Mouse (Mus musculus): Measurements from ENCODE around the gene Znrf1. TPM values are rescaled to one million over a fixed set of nuclear protein-coding genes. Genes with fewer than 3 reads are reported as not detected.

Gene Znrf1
- polyA plus RNA-seq, 1 experiment: 57.0 TPM

- DNase-seq (ENCODE audit: low read depth): no peak
Measured at GRCm38 (mm10) chr8:111596485-111596821, 60.6 kb downstream of the Znrf1 start.

- DNase-seq (ENCODE audit: low read depth): no peak
Measured at GRCm38 (mm10) chr8:111597310-111597709, 61.4 kb downstream of the Znrf1 start.

- DNase-seq (ENCODE audit: low read depth): no peak
Measured at GRCm38 (mm10) chr8:111599707-111600444, 64.0 kb downstream of the Znrf1 start.

GRCm38 (mm10) chr8:111602050-111602449, 66.2 kb downstream of the Znrf1 start:
- no peak for DNase-seq (ENCODE audit: low read depth)

GRCm38 (mm10) chr8:111604986-111605385, 69.1 kb downstream of the Znrf1 start:
- DNase-seq (ENCODE audit: low read depth): no peak

DNA sequence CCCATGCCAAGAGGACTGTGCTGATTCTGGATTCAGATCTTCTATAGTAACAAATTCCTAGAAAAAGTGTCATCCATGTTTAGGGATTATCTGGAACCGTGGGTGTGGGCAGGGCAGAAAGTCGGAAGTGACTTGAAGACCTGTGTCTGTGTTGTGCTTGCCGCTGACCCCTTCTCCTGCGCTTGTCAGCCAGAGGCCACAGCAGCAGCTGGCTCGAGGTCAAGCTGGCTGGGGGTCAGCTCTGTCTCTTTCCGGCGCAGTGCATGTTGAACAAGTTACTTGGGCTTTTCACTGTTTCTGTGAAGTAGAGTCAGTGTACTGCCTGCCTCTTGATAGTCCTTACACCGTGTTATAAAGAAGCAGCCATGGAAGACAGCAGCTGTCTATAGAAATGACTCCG, 71.1 kb downstream of the Znrf1 start:
- DNase-seq (ENCODE audit: low read depth): no peak

DNA sequence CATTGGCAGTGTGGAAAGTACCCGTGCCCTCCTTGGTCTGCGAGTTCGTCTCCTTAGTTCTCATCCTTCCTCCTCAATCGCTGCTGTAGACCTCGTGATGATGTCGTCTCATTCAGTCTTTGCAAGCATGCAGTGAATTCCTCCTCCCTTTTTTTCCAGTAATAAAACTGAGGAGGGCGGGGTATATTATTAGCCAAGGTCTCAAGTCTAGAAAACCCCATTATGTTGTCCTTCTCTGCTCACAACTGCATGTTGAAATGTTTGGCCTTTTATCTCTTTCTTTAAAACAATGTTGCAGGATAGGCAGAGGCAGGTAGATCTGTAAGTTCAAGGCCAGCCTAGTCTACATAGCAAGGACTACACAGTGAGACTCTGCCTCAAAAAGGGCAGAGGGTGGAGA, 71.5 kb downstream of the Znrf1 start:
- DNase-seq (ENCODE audit: low read depth): no peak

DNA sequence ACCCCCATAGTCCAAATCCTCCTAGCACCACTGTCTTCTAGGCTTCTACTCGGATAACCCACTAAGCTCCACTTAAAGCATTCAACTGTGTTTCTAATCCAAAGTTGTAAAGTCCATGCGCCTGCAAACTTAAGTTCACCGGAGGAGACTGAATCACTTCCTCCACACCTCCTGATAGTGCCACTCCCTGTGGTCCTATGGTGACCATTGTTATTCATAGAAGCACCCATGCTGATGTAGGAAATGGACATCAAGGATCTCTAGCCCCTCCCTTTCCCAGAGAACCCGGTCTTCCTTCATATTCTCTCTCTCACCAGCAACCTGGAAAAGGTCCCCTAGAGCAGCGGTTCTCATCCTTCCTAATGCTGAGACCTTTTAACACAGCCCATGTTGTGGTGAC, 77.3 kb downstream of the Znrf1 start:
- no peak for DNase-seq (ENCODE audit: low read depth)

GRCm38 (mm10) chr8:111614786-111615701, 79.1 kb downstream of the Znrf1 start:
- no peak for DNase-seq (ENCODE audit: low read depth)

DNA sequence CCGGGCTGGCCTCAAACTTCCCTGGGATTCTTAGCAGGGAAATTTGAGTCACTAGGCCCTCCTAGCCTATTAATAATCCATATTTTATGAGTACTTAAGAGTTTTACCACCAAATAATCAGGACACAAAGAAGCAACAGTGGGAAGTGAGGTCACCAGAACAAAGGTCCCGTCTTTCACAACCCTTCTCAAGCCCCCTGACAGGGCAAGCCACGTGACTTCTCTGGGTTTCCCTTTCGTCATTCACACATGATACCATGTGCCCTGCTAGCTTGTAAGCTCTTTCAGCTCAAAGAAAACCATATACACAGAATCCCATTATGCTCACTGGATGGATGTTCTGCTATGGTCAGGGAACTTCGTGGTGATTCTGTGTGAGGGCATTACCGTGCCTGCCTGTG, 81.9 kb downstream of the Znrf1 start:
- no peak for DNase-seq (ENCODE audit: low read depth)

DNA sequence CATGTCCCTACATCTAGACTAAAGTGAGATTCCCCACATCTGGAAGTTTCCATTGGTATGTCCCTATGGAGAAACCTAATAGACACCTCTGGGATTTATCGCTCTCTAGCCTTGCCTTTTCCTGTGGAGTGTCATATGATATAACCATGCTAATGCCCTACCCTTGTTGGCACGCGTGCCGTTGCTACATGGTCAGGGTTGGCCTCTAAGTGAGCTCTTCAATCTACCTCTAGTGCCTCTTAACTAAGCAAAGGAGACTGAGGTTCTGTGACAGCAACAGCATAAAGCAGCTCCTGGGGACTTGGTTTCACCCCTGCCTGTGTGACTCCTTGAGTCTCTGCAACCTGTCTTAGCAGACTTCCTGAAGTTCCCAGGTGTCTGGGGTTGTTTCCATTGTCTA, 82.4 kb downstream of the Znrf1 start:
- no peak for DNase-seq (ENCODE audit: low read depth)

DNA sequence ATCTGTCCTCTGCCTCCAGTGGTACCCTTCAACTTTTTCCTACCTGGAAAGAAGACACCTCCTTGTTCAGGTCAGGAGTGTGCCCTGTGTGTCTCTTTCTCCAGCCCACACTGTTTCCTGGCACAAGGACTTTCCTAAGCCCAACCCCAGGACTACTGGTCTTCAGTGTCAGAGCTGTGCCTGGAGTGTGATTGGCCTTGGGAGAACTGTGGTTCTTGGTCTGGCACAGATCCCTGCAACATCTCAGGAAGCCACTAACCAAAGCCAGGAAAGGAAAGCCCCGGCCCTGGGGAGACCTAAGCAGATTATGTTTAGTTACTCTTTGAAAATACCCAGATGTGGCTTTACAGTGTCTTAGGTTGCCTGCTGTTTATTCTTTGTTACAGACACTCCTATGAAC, 84.0 kb downstream of the Znrf1 start:
- no peak for DNase-seq (ENCODE audit: low read depth)

- DNase-seq (ENCODE audit: low read depth): no peak
Measured at GRCm38 (mm10) chr8:111622104-111622503, 86.2 kb downstream of the Znrf1 start.

DNA sequence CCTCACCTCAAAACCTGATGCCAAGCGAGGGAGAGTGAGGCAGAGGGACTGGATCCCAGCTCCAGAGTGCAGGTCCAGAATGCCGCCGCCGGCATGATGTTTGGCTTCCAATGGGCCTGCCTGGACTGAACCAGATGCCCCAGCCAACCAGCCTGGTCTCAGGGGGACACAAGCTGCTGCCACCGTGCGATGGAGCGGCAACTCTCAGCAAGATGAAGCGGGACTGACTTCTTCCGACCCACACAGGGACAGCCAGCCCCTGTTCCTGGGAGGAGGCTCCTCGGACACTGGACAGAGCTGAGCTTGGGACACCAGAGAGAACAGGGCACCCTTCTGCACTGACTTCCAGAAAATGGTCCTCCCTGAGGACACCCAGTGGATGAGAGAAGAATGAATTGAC, 86.7 kb downstream of the Znrf1 start:
- DNase-seq (ENCODE audit: low read depth): no peak

DNA sequence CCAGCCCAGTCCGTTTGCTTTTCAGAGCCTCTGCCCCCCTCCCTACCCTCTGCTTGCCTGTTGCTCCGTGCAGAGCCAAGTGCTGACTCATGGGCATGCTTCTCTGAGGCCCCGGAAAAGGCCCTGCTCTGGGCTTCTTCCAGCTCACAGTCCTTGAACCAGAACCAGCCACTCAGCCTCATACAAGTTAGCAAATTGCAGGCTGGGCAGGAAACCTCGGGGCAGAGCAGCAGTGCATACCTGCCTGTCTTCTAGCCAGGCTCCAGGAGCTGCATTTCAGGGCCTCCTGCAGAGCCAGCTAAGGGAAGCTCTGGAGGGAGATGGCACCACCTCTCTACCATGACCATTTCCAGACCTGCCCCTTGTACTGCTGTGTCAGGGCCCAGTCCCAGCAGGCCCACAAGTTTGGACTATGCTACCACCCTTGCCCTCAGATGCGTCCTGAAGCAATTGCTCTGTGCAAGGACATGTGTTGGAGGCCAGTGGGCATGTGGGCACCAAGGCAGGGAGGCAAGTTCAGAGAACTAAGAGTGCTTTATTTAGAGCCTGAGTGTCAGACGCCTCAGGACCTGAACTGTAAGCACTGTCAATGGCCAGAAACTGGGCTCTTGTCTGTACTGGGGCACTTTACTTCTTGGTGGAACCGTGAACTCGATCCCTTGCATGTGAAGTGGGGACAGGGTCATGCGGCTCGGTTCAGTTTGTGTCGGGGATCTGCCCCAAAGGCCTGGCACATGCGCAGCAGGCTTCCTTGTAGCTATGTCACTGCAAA, 88.4 kb downstream of the Znrf1 start:
- no peak for DNase-seq (ENCODE audit: low read depth)

- no peak for DNase-seq (ENCODE audit: low read depth)
Measured at GRCm38 (mm10) chr8:111624853-111625221, 88.9 kb downstream of the Znrf1 start.

DNA sequence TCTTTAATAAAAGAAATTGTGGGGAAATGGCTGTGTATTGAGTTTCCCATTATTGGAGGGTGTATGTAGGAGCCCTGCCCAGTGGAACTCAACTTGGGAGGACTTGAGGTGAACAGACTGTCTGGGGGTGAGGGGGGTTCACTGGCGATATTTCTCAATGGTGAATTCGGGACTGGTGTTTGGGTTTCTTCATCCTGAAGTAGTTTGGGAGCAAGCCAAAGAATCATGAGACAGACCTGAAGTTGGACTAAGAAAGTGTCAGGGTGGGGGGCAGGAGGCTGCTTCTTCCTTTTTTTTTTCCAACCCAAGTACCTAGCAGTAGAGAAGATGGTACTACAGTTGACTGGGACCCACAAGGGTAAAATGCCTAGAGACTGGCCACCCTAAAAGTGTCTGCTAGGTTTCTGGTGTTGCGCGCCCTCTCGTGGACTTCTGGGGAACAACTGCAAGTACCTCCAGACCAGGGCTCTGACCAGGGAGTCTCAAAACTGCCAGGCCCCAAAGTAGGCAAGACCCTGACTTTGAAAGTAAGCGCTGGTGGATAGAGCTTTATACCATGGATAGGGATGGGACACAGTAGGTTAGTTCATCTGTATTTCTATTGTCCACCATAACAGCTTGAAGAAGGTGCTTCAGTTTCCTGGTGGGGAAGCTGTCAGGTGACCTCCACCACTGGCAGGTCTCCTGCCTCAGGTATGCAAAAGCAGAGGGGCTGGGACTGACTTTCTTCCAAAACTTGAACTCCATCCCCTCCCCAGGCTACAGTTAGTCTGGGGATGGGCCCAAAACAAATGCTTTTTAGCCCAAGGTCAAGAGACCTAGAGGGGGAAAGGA, 90.0 kb downstream of the Znrf1 start:
- DNase-seq (ENCODE audit: low read depth): no peak

GRCm38 (mm10) chr8:111626528-111626820, 90.6 kb downstream of the Znrf1 start:
- no peak for DNase-seq (ENCODE audit: low read depth)

DNA sequence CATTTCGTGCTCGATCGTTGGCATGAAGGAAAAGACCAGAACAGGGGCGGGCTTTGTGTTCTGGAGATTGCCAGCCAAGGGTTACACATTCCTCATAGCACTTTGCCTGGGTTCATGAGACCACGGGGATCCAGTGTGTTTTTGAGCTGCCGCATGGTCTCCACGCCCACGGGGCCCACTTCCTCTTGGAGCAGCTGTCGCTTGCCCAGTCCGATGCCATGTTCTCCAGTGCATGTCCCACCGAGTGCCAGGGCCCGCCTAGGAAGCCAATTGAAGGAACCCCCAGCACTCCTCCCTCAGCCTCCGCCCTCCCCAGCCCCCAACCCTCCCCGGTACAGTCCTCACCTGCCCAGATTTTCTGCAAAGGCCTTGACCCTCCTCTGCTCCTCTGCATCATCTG, 91.0 kb downstream of the Znrf1 start:
- no peak for DNase-seq (ENCODE audit: low read depth)

DNA sequence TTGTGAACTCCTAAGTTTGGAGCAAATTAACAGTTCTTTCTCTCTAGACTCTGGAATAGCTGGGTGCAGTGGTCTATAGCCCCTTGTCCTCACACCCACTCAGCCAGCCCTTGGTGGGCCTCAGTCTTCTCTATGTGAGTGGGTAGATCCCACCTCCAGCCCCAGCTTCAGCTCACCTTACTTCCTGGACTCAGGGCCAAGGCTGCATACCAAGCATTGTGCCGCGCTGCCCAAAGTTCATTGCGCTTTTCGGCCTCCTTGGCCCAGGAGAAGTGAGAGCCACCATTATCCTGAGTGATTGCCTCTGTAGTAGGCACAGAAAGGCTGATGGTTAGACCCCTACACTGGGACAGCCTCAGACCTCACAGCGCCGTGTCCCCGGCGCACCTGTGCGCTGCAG, 92.0 kb downstream of the Znrf1 start:
- no peak for DNase-seq (ENCODE audit: low read depth)

- DNase-seq (ENCODE audit: low read depth): no peak
Measured at GRCm38 (mm10) chr8:111628401-111628800, 92.5 kb downstream of the Znrf1 start.
